Mouse (Mus musculus): ENCODE measurements around the gene Ing5. TPM values are rescaled to one million over a fixed set of nuclear protein-coding genes. Genes with fewer than 3 reads are reported as not detected.
"Not testable (repeated sequence)": the region's sequence is repeated elsewhere in the genome, so short reads cannot be mapped to it uniquely, and the experiment has no call there.

The Ing5 gene
- total RNA-seq, 2 experiments from 2014 or later: 16.4 to 16.9 TPM

- DNase-seq (ENCODE audit: low spot score in 2 of 2): no peak
Observed at GRCm38 (mm10) chr1:93808871-93809270, 5.1 kb downstream of the Ing5 start.

GRCm38 (mm10) chr1:93810011-93810410 is 6.2 kb downstream of the Ing5 start:
- DNase-seq (ENCODE audit: low spot score in 2 of 2): no peak

DNA sequence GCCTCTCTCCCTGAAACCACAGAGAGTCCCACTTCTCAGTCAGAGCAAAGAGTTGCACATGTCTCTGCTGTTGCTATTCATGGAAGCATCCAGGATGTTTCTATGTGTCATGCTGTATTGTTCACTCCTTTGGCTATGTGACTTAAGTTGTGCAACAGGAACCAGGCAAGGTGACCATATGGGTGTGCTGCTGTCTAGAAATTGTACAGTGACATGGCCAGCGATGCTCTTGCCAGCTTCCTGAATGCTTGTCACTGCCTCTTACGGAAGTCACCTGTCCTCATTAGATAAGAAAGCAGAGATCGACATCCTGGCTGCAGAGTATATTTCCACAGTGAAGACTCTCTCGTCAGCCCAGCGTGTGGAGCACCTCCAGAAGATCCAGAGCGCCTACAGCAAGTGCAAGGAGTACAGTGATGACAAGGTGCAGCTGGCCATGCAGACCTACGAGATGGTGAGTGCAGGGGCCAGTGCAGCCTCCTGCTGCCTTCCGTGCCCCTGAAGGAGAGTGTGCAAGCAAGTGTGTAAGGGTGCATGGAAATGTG is 7.8 kb downstream of the Ing5 start:
- DNase-seq (ENCODE audit: low spot score in 2 of 2): no peak

DNA sequence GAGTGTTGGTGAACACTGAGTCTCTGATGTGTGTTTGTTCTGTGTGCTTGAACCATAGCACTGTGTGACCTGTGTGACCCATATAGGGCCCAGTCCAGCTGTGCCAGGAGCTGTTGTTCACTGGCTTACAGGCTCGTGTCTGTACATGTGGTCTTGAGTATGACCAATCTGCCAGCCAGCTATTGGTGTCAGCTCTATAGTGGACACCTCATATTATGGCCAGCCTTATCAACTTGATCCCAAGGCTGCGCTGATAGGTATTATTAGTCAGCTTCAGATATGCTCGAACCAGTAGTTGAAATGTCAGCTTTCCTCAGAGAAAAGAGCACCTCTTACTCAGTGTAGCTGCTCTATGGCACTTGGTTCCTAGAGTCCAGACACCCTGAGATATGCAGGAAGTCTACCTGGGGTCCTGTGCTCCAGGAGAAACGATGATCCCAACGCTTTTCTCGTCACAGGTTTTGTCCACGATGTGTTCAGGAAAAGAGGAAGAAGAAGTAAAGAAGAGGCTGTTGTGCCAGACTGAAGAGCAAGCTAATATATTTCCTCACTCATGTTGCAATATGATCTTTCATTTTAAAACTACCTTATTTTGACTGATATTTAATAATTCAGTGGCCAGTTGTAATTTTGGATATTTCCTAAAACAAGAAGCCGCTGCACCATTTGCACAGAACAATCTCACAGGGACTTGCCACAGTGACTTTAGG is 14.2 kb downstream of the Ing5 start:
- no peak for DNase-seq (ENCODE audit: low spot score in 2 of 2)

DNA sequence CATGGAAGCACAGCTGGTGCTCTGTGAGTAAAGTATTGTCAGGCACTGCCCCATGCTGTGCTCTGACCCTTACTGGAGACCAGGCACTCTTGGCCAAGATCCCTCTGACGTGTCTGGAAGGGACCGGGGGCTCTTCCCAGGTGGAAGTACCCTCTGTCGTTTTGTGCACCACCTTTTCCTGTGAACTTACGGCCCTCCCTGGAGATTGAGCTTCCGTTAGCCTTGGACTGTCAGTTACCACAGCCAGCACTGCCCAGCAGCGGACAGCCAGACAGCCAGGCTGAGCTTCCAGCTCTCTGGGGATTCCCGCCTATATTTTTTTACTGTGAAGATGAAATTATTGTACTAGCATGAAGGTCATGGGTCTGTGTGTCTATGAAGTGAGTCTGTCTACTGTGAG is 15.0 kb downstream of the Ing5 start:
- DNase-seq (ENCODE audit: low spot score in 2 of 2): no peak

DNA sequence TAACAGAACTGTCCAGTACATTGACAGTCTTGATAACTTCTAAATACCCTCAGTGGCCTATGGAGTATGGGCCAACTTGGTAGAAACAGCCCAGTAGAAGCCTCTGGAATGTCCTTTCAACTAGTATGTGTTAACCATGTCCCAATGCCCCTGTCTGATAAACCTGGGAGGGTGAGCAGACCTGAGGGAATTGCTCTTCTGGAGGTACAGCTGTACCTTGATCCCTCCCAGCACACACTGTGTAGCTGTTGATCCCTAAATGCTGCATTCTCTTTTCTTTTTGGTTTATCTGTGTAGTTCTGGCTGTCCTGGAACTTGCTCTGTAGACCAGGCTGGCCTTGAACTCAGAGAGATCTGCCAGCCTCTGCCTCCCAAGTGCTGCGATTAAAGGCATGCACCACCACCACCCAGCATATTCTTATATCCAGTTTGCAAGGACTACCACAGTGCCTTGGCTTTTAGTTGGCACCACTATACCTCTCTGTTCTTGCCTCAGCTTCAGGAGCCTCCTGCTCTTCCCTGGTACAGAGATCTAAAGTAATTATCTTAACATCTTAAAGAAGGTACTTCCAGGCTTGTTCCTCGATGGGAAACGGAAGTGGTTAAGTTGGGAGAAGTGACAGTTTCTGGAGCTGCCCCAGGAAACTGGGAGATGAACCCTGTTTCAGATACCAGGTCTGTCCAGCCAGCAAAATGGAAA is 20.2 kb downstream of the Ing5 start:
- DNase-seq (ENCODE audit: low spot score in 2 of 2): peak in 1 of 2 experiments; percentile 17

- no peak for DNase-seq (ENCODE audit: low spot score in 2 of 2)
Observed at GRCm38 (mm10) chr1:93824609-93825008, 20.8 kb downstream of the Ing5 start, which contains the start of gene D2hgdh. D2hgdh (plus strand) TSS chr1:93824909.

DNA sequence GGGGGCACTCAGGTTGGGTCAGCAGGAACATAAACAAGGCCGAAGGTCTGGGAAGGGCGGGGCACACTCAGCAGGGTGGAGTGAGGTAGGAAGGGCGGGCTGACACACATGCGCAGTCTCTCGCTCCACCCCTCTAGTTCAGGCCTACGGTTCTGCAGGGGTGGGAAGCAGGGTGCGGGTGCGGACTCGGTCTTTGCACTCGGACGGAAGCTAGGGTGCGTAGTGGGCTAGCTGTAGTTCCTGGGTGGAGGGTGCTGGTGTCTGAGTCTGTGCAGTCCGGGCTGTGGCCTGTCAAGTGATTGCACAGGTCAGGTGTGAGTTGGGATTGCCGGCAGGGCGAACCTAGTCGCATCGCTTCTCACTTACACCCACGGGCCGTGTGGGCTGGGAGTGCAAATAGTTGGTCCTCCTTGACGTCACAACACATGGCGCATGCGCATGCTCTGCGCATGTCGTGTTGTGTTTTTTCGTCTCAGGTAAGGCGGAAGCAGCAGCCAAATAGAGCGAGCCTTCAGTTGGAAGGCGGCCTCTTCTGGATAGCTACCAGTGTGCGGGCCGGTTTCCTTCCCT is 21.4 kb downstream of the Ing5 start:
- peak; percentile 87 to 92 for DNase-seq (ENCODE audit: low spot score in 2 of 2)

DNA sequence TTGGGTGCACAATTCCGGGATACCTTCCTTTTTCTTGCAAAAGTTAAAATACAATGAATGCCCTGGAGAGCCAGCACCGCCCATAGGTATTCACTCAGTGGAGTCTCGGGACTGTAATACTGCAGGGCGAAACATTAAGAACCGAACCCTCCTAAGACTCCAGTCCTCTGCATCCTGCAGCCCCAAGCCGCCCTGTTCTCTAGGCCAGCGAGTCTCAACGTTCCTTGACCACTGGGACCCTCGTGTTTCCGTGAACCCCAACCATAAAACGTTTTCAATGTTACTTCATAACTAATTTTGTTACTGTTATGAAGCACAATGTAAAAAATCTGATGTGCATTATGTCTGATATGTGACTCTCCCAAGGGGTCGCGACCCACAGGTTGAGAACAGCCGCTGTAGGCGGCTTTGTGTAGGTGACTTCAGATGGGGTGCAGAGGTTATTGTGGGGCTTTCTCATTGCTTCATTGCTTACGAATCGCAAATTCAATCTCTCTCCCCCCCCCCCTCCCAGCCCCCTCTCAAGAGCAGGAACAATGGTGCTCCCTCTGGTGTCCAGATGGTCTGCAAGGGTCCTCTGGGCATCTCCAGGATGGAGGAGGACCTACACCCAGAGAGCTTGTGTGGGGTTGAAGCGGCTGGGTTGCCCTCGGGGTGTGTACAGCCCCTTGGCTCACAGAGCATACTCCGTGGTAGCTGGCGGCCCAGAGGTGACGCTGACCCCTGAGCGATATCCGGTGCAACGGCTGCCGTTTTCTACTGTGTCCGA is 22.2 kb downstream of the Ing5 start:
- DNase-seq (ENCODE audit: low spot score in 2 of 2): no peak

GRCm38 (mm10) chr1:93826540-93826835 is 22.7 kb downstream of the Ing5 start:
- no peak for DNase-seq (ENCODE audit: low spot score in 2 of 2)

GRCm38 (mm10) chr1:93832754-93833360 is 29.1 kb downstream of the Ing5 start:
- not testable (repeated sequence) for DNase-seq (ENCODE audit: low spot score in 2 of 2)

DNA sequence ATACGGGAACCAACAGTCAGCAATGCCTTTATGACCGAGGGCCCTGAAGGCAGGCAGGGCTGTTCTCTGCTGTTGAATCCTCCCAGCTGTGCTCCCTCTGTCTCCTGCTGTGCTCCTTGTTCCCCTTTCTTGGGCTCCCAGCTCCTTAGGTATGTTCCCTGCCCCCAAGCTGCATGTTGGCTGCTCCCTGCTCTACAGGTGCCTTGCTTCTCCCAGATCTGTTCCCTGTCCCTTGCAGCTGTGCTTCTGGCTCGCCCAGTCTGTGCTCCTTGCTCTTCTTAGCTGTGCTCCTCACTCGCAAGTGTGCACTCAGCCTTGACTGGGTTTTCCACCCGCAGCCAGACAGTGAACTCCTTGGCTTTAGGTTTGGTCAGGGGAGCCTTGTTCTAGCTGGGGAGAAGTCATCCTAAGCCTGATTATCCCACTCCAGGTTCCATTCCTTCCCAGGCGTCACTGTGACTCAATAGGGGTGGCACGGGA is 30.9 kb downstream of the Ing5 start:
- DNase-seq (ENCODE audit: low spot score in 2 of 2): no peak

- DNase-seq (ENCODE audit: low spot score in 2 of 2): no peak
Observed at GRCm38 (mm10) chr1:93835211-93835610, 31.4 kb downstream of the Ing5 start.

GRCm38 (mm10) chr1:93835876-93836531 is 32.2 kb downstream of the Ing5 start:
- DNase-seq (ENCODE audit: low spot score in 2 of 2): no peak

DNA sequence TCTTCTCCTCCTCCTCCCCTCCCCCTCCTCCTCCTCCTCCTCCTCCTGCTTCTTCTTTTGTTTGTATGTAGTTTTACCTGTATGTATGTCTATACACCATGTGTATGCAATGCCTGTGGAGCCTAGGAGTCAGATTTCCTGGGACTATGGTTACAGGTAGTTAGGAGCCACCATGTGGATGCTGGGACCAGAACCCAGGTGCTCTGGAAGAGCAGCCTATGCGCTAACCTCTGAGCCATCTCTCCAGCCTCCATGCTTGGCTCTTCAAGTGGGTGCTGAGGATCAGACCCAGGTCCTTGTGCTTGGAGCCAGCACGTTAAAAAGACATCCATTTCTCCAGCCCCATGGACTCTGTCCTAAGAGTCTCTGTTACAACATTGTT is 32.8 kb downstream of the Ing5 start:
- DNase-seq (ENCODE audit: low spot score in 2 of 2): no peak

- no peak for DNase-seq (ENCODE audit: low spot score in 2 of 2)
Observed at GRCm38 (mm10) chr1:93837335-93837734, 33.6 kb downstream of the Ing5 start.

DNA sequence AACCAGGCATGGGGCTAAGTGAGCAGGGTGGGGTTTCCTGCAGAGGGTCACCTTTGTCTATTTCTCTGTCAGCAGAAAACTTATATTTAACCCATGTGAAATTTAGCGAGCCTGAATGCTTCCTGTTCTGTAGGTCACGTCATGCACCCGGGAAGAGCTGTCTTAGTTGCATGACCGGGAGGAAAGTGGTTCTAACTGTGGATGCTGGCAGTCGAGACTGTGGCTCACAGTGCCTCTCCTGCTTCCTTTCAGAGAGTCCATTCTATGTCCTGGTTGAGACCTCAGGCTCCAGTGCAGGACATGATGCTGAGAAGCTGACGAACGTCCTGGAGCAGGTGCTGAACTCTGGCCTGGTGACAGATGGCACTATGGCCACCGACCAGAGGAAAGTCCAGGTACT is 34.8 kb downstream of the Ing5 start:
- not testable (repeated sequence) for DNase-seq (ENCODE audit: low spot score in 2 of 2)

DNA sequence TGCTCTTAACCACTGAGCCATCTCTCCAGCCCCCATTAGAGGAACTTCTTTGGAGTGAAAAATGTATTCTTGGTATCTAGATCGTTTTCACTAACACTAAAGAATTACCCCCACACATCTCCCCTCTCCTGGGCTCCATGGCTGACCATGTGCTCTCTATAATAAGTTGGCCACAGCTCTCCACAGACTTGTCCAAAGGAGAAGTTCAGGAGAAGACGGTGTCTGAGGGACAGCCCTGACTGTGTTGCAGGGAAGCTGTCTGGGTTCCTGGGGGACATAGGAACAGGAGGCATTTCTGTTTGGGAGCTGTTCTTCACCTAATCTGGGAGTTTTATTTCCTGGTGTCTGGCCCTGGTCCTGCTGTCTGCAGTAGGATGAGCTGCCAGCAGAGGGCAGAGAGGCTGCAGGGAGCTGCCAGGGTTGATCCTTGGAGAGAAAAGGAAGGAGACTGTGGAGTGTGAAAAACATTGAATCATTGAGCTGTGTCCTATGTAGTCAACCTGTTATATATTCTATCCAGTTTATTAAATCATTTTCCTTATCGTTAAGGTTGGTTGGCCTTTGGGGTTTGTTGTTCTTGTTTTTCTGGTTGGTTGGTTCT is 42.1 kb downstream of the Ing5 start:
- DNase-seq (ENCODE audit: low spot score in 2 of 2): not testable (repeated sequence)

GRCm38 (mm10) chr1:93855790-93856189 is 52.0 kb downstream of the Ing5 start:
- DNase-seq (ENCODE audit: low spot score in 2 of 2): not testable (repeated sequence)

- no peak for DNase-seq (ENCODE audit: low spot score in 2 of 2)
Observed at GRCm38 (mm10) chr1:93857370-93857769, 53.6 kb downstream of the Ing5 start.

All from adrenal gland, adult 18-20 months (tissue).